Mouse (Mus musculus) embryonic facial prominence, embryonic 15.5 days (tissue): ENCODE measurements around the gene Jph2. TPM values are rescaled to one million over a fixed set of nuclear protein-coding genes. Genes with fewer than 3 reads are reported as not detected.

Experiments
- ATAC-seq: fragments of 200-750 bp; cut with Nextera tagmentation; 2 replicates; pipeline ENCODE4 v1.8.0; 2017; ENCODE audit warnings: low read depth, moderate TSS enrichment; ENCODE audit not compliant: insufficient number of reproducible peaks, low FRiP score, low TSS enrichment
- H3K27ac ChIP-seq: fragments of 300-500 bp; sonication (generic); replicated peaks from 2 replicates; pipeline ENCODE4 v1.5.1; 2015; ENCODE audit warnings: mild to moderate bottlenecking, inconsistent platforms
- H3K27me3 ChIP-seq: fragments of 300-500 bp; sonication (generic); 2 replicates; pipeline ENCODE4 v1.6.1; 2015; ENCODE audit warnings: inconsistent platforms
- H3K36me3 ChIP-seq: fragments of 300-500 bp; sonication (generic); 2 replicates; pipeline ENCODE4 v1.6.1; 2015; ENCODE audit warnings: mild to moderate bottlenecking, inconsistent platforms
- H3K4me1 ChIP-seq: fragments of 300-500 bp; sonication (generic); 2 replicates; pipeline ENCODE4 v1.6.1; 2015; ENCODE audit warnings: inconsistent platforms
- H3K4me2 ChIP-seq: fragments of 300-500 bp; sonication (generic); replicated peaks from 2 replicates; pipeline ENCODE4 v1.6.1; 2015; ENCODE audit warnings: mild to moderate bottlenecking, inconsistent platforms
- H3K4me3 ChIP-seq: fragments of 300-500 bp; sonication (generic); replicated peaks from 2 replicates; pipeline ENCODE4 v1.5.1; 2015; ENCODE audit warnings: mild to moderate bottlenecking, inconsistent platforms
- H3K9ac ChIP-seq: fragments of 300-500 bp; sonication (generic); 2 replicates; pipeline ENCODE4 v1.6.1; 2015; ENCODE audit warnings: inconsistent platforms
- H3K9me3 ChIP-seq: fragments of 300-500 bp; sonication (generic); replicated peaks from 2 replicates; pipeline ENCODE4 v1.6.1; 2016; ENCODE audit warnings: inconsistent platforms
- WGBS: fragments of 180-500 bp; shearing (Covaris S2); methylation state at CpG from one replicate; pipeline ENCODE4 v1.1.7; 2015; 5-methylcytosine and 5-hydroxymethylcytosine counted together
- polyA plus RNA-seq: library from polyadenylated mRNA; unstranded; fragments of >200 nt; fragmentation: Nextera tagmentation; extraction: Ambion mirVana; gene quantifications from 2 replicates; pipeline ENCODE4 v1.2.1, GENCODE M21; 2015

Jph2 gene
- polyA plus RNA-seq, 1 experiment from 2014 or later: 3.7 TPM

DNA sequence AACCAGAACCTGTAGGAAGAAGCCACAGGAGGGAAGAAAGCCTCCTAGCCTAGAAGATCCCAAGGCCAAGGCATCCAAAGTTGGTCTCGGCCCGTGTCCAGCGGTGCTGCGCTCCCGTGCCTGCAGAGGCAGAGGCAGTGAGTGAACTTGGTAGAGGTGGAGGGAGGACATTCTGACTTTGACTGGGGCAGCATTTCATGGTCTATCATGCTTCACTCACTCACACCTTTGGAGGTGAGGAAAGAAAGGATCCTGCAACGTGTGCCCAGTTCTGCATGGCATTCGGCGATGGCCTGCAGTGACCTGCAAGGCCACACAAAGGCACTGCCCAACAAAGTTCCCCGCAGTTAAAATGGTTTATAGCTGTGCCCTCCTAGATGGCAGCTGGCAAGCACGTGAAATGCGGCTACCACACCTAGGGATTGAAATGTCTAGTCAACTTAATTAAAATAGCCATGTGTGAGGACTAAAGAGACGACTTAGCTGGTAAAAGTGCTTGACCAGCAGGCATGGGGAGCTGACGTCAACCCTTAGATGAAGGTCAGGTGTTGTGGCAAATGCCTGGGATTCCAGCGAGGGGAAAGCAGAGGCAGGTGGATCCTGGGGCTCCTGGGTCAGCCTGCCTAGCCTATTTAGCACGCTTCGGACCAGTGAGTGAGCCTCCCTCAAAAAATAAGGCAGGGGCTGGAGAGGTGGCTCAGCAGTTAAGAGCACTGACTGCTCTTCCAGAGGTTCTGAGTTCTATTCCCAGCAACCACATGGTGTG is 36.8 kb downstream of the Jph2 start:
- WGBS: 75% methylated on average over 16 of the region's 16 CpGs
- no peak for ATAC-seq

DNA sequence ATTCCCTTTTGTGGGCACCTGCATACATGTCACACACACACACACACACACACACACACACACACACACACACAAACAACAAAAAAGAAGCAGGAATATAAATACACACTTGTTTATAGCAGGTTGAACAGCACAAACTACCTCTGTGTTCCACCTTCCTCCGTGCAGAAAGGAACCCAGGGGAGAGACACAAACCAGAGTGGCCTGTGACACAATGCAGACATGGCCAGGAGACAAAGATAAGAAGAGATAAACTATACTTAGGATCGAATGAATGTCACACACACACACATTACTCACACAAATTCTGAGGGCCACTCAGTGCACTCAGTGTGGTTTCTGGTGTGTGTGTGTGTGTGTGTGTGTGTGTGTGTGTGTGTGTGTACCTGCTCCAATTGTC is 38.5 kb downstream of the Jph2 start:
- Histone ChIP-seq H3K4me1 (no peaks in the 10 kb centered on the region), H3K9ac (no peak overlapping the region), H3K27me3 (no peaks in the 10 kb centered on the region), H3K4me3 (no peak overlapping the region), H3K27ac (no peak overlapping the region), H3K36me3 (no peaks in the 10 kb centered on the region), H3K9me3 (no peaks in the 10 kb centered on the region), H3K4me2 (no peak overlapping the region)
- WGBS: 62% methylated on average over 2 of the region's 2 CpGs
- no peak for ATAC-seq

More for the DNA sequence above, 36.8 kb downstream of the Jph2 start:
- Histone ChIP-seq H3K27ac (no peak overlapping the region), H3K9ac (no peak overlapping the region), H3K36me3 (no peaks in the 10 kb centered on the region), H3K9me3 (no peaks in the 10 kb centered on the region), H3K4me3 (no peak overlapping the region), H3K4me1 (no peaks in the 10 kb centered on the region), H3K4me2 (no peak overlapping the region), H3K27me3 (no peaks in the 10 kb centered on the region)

DNA sequence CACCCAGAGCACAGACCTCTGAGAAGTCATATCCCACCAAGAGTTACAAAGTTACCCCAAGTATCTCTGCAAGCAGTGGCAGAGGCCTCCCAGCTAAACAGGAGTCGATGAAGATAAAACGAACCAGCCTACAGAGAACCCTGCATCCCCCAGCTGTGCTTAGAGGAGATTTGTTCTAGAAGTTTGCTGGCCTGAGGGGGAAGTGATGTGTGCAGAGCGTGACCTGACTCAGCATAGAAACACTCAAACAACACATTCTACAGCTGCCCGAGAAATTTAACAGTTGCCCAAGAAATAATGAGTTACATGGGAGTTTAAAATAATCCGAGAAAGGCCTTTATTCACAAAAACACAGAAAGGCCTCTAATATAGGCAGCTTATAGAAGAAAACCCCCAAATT is 39.1 kb downstream of the Jph2 start:
- H3K4me3 ChIP-seq: no peak overlapping the region
- no peak for ATAC-seq
- no peaks in the 10 kb centered on the region for H3K9me3 ChIP-seq

DNA sequence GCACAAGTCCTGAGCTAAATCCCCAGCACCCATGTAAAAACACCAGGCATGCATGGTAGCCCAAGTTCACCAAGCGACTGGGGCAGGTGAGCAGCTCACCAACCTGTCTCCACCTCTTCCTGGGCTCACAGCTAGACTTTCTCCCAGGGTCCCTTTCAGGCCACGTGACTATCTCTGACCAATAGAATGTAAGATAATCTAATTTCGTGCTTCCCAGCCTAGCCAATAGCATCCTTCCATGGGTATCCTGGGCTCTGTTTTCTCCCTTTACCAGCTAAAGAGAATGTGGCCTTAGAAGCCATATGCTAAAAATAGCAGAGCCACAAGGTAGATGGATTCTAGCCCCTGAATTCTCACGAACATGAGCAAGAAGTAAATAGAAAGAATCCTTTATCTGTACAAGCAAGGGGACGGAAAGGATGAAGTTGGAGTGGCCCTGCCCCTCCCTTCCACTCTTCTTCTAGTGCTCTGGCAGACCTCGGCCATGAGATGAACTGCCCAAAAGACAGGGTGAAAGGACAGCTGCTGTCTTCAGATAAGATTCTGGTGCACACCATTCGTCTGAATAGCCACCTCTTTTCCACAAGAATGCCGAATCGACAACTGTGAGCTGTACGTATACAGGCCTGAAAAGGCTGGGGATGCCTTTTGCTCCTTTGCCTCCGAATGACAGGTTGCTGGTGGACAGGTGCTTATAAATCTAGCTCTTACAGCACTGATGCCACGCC is 41.5 kb downstream of the Jph2 start:
- no peaks in the 10 kb centered on the region for H3K9me3 ChIP-seq
- no peak overlapping the region for H3K4me2 ChIP-seq
- ATAC-seq: no peak
- peaks cover 11% of the 10 kb centered on the region for H3K4me1 ChIP-seq
- WGBS: 82% methylated on average over 12 of the region's 12 CpGs
- H3K36me3 ChIP-seq: no peaks in the 10 kb centered on the region
- no peak overlapping the region for H3K9ac ChIP-seq
- H3K27me3 ChIP-seq: no peaks in the 10 kb centered on the region
- H3K4me3 ChIP-seq: no peak overlapping the region
- no peak overlapping the region for H3K27ac ChIP-seq

More for the DNA sequence above, 39.1 kb downstream of the Jph2 start:
- no peaks in the 10 kb centered on the region for H3K36me3 ChIP-seq
- H3K9ac ChIP-seq: no peak overlapping the region
- no peaks in the 10 kb centered on the region for H3K27me3 ChIP-seq
- peaks cover 4% of the 10 kb centered on the region for H3K4me1 ChIP-seq
- H3K4me2 ChIP-seq: no peak overlapping the region
- WGBS: 43% methylated on average over 5 of the region's 5 CpGs
- H3K27ac ChIP-seq: no peak overlapping the region

DNA sequence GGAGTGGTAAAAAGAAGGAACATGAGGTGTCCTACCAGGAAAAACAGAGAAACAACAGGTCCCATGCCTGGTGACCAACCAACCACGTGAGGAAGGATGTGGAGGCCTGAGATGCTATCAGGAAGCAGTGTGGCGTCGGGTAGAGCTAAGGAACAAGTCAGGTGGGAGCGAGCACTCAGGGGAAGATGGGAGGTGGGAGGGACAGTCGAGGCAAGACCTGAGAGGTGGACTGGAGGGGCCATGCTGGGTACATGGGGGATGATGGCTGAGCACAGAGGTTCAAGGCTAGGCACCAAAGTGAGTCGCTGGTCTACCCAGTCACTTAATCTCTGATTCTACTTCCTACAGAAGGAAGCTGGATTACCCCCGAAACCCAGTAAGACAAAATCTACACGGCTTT is 42.1 kb downstream of the Jph2 start:
- Histone ChIP-seq H3K36me3 (no peaks in the 10 kb centered on the region), H3K9me3 (no peaks in the 10 kb centered on the region), H3K27me3 (no peaks in the 10 kb centered on the region), H3K4me2 (no peak overlapping the region), H3K9ac (no peak overlapping the region), H3K27ac (no peak overlapping the region), H3K4me1 (peaks cover 11% of the 10 kb centered on the region), H3K4me3 (no peak overlapping the region)
- ATAC-seq: no peak; the same call in 1 of the 2 replicates
- 80% methylated on average over 8 of the region's 8 CpGs for WGBS

DNA sequence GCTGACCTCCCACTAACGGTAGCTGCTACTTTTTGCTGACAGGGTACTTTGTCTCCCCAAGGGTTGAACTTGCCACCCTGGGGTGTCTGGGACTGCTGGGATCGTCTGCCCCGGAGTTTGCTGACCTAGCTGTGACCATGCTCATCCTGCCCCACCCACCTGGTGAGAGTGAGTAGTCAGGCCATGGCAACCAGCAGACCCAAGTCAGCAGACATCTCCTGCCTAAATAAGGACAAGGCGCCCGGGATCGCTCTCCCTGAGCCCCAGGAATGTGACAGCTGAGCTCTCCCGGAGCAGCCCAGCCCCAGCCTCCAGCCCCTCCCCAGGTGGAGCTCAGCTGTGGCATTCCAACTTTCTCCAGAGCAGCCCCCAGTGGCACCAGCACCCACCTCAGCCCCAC is 44.1 kb downstream of the Jph2 start:
- peak; percentile 71 for ATAC-seq
- WGBS: 17% methylated on average over 7 of the region's 7 CpGs

DNA sequence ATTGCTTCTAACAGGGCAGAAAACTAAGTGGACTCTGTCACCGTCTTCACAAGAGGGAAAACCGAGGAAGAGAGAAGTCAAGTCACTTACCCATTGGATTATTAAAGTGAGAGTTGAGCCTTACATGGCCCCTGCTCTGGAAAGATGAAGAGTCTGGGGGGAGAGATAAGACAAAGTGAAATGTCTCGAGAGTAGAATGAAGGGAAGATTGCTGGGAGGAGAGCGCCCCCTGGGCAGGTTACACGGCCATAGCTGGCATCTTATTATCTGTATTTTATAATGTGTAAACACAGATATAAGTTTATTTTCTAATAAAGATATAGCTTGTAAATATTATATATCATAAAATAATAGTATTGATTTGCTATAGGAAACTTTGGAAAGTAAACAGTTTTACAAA is 47.4 kb downstream of the Jph2 start:
- no peak for ATAC-seq
- Histone ChIP-seq H3K4me2 (no peak overlapping the region), H3K9me3 (no peaks in the 10 kb centered on the region), H3K36me3 (no peaks in the 10 kb centered on the region), H3K4me3 (no peak overlapping the region), H3K4me1 (peaks cover 17% of the 10 kb centered on the region), H3K27me3 (no peaks in the 10 kb centered on the region), H3K27ac (no peak overlapping the region), H3K9ac (no peak overlapping the region)
- WGBS: 47% methylated on average over 5 of the region's 5 CpGs

More for the DNA sequence above, 44.1 kb downstream of the Jph2 start:
- Histone ChIP-seq H3K9ac (no peak overlapping the region), H3K27me3 (no peaks in the 10 kb centered on the region), H3K36me3 (no peaks in the 10 kb centered on the region), H3K27ac (no peak overlapping the region), H3K4me3 (no peak overlapping the region), H3K4me2 (no peak overlapping the region), H3K9me3 (no peaks in the 10 kb centered on the region), H3K4me1 (peaks cover 17% of the 10 kb centered on the region)

DNA sequence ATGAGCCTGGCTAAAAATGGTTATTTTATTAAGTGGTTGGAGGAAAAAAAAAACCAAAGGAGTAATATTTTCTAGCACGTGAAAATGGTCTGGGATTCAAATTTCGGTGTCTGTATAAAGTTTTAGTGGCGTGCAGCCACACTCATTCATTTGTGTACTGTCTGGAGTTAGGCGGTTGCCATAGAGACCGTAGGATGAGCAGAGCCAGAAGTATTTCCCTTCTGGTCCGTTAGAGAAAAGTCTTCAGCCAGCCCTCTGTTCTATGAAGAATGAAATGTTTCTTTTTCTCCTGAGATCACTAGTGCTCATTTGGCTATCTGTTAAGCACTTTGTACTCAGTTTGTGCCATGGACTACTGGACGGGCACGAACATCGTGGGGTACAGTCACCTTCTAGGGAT is 48.4 kb downstream of the Jph2 start:
- no peak for ATAC-seq
- H3K9ac ChIP-seq: no peak overlapping the region
- no peaks in the 10 kb centered on the region for H3K9me3 ChIP-seq
- no peaks in the 10 kb centered on the region for H3K27me3 ChIP-seq
- H3K4me2 ChIP-seq: no peak overlapping the region
- H3K27ac ChIP-seq: no peak overlapping the region
- peaks cover 17% of the 10 kb centered on the region for H3K4me1 ChIP-seq
- H3K4me3 ChIP-seq: no peak overlapping the region
- no peaks in the 10 kb centered on the region for H3K36me3 ChIP-seq
- WGBS: 52% methylated on average over 9 of the region's 9 CpGs

DNA sequence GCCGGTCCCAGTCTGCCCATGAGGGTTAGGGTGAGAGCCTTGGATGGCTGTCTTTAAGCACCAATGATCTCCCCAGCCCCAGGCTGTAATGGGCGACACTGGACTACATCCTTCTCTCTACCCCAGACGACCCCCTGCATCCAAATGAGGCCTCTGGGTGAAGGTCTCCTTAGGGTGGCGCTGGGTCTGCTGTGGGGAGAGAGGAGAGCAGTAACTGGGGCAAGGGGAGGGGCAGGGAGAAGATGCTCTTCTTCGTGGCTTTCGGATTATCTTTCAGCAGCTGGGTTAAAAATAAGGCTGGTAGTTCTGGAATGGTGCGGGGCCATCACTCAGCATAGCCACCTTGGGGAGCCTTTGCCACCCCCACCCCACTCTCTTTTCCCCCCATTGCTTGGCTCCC is 49.1 kb downstream of the Jph2 start:
- H3K4me2 ChIP-seq: no peak overlapping the region
- no peaks in the 10 kb centered on the region for H3K27me3 ChIP-seq
- no peak overlapping the region for H3K27ac ChIP-seq
- ATAC-seq: no peak
- no peaks in the 10 kb centered on the region for H3K36me3 ChIP-seq
- H3K4me3 ChIP-seq: no peak overlapping the region
- 73% methylated on average over 7 of the region's 7 CpGs for WGBS
- no peak overlapping the region for H3K9ac ChIP-seq
- H3K4me1 ChIP-seq: peaks cover 13% of the 10 kb centered on the region
- H3K9me3 ChIP-seq: no peaks in the 10 kb centered on the region

DNA sequence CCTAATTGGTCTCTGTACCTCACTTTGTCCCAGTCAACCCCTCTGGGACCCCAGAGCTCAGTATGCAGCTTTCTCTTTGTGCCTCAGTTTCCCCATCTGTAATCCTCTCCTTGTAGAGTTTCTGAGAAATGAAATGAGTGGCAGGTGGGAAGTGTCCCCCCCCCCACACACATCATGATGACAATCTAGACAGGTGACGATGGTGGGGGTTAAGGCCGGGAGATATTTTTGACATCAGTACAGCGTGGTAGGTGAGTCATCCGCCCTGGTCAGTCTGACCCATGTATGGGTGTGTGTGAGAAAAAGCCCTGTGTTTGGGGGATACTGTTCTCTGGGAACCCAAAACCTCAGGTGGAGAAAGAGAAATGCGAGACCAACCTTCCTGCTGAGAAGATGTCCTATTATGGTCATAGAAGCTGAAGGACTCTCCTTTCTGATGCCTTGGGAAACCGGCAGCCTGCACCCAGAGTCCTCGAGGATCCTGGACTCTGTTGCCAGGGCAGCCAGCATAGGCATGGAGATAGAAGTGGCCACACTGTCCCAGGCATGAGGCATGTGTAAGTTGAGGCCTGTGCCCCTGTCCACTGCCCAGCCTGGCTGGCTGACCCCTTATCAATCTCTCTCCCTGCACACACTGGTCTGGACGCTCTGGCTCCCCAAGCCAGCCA is 50.1 kb downstream of the Jph2 start:
- H3K4me2 ChIP-seq: no peak overlapping the region
- H3K9ac ChIP-seq: no peak overlapping the region
- no peaks in the 10 kb centered on the region for H3K36me3 ChIP-seq
- no peak overlapping the region for H3K4me3 ChIP-seq
- no peak for ATAC-seq
- H3K9me3 ChIP-seq: no peaks in the 10 kb centered on the region
- no peak overlapping the region for H3K27ac ChIP-seq
- peaks cover 11% of the 10 kb centered on the region; the same call in 1 of the 2 replicates for H3K4me1 ChIP-seq
- WGBS: 82% methylated on average over 8 of the region's 8 CpGs
- H3K27me3 ChIP-seq: no peaks in the 10 kb centered on the region

DNA sequence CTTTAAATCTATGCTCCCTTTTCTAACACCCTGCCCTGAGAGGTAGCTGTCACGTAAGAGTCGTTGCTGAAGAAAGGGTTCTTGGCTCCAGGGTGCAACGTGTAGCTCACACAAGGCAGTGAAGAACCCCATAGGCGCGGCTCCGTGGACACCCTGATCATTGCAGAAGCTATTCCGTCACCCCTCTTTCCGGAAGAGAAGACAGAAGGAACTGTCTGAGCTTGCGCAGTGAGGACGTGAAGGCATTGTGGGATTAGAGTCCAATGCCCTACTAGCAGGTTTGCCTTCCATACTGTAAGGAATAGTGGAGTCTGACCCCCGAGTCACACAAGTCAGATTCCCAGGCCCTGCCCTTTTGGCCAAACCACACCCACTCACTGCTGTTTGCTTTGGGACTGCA is 51.3 kb downstream of the Jph2 start:
- no peak for ATAC-seq
- WGBS: 82% methylated on average over 11 of the region's 11 CpGs
- no peak overlapping the region for H3K4me3 ChIP-seq
- H3K4me1 ChIP-seq: 0 out of 2 replicates have a peak, but pooled peaks cover 6% of the 10 kb centered on the region
- H3K36me3 ChIP-seq: no peaks in the 10 kb centered on the region
- no peak overlapping the region for H3K9ac ChIP-seq
- H3K27ac ChIP-seq: no peak overlapping the region
- H3K9me3 ChIP-seq: no peaks in the 10 kb centered on the region
- H3K4me2 ChIP-seq: no peak overlapping the region
- H3K27me3 ChIP-seq: 0 out of 2 replicates have a peak, but pooled peaks cover 3% of the 10 kb centered on the region
